Mouse (Mus musculus): ENCODE measurements around the gene Bst1. TPM values are rescaled to one million over a fixed set of nuclear protein-coding genes. Genes with fewer than 3 reads are reported as not detected.

Gene Bst1
- polyA plus RNA-seq, 1 experiment from 2014 or later = 3.1 TPM

- no peaks in the 10 kb centered on the region for H3K9me3 ChIP-seq (ENCODE audit: low read length)
- no peaks in the 10 kb centered on the region for H3K36me3 ChIP-seq (replicated peaks; ENCODE audit: insufficient read depth, low read length)
- ATAC-seq = peak; percentile 96
- H3K27ac ChIP-seq (ENCODE audit: low read depth) = no peak overlapping the region
- no peak for TF ChIP-seq CTCF (IDR thresholded peaks at IDR 0.05; ENCODE audit: low read depth)
- TF ChIP-seq EP300 (IDR thresholded peaks at IDR 0.05; ENCODE audit: low read depth) = no peak
- peak; percentile 85 for DNase-seq
- H3K4me3 ChIP-seq (ENCODE audit: low read depth, low read length) = peak overlapping the region; percentile 46
- peak overlapping the region; percentile 77 for H3K4me2 ChIP-seq (ENCODE audit: low read depth, low read length)
- 5% methylated on average over 48 of the region's 48 CpGs for WGBS (ENCODE audit: insufficient replicate concordance)
- peak overlapping the region; percentile 59 for H3K9ac ChIP-seq (replicated peaks)
- H3K4me1 ChIP-seq (ENCODE audit: insufficient read depth) = peaks cover 10% of the 10 kb centered on the region; the same call in 1 of the 2 replicates
- no peaks in the 10 kb centered on the region for H3K27me3 ChIP-seq (ENCODE audit: insufficient read depth, low read length)
Observed at GRCm38 (mm10) chr5:43807744-43808696, 10.7 kb upstream of the Bst1 start.

DNA sequence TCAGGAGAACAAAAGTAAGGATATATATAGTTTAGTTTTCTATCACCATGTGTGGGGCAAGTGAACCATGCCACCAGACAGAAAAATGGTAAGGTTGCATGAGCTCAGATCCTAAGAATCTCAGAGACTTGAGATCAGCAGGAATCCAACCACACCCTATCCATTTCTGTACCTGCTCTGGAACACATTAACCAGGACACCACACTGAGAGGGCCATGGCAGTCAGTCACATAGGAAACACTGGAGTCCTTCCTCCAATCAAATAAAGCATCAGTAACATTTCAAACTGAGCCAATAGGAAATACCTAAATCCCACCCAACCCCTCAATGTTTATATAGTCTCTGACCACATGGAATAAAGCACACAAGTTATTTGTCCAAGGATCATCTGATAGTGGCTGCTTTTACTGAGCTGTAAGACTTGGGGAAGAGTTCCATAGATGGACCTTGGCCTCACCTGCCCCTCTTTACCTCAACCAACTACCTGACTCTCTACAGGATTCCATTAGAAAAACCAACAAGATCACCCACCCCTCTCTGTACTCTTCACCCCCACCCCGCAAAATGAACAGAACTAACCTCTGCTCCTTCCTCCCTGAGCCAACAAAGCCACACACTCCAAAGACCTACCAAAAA, 8.1 kb upstream of the Bst1 start:
- Histone ChIP-seq H3K4me1 (ENCODE audit: insufficient read depth) (peaks cover 10% of the 10 kb centered on the region; the same call in 1 of the 2 replicates), H3K4me3 (ENCODE audit: low read depth, low read length) (no peak overlapping the region), H3K27ac (ENCODE audit: low read depth) (no peak overlapping the region), H3K4me2 (ENCODE audit: low read depth, low read length) (no peak overlapping the region), H3K9me3 (ENCODE audit: low read length) (no peaks in the 10 kb centered on the region), H3K36me3 (replicated peaks; ENCODE audit: insufficient read depth, low read length) (no peaks in the 10 kb centered on the region), H3K27me3 (ENCODE audit: insufficient read depth, low read length) (no peaks in the 10 kb centered on the region), H3K9ac (replicated peaks) (no peak overlapping the region)
- WGBS (ENCODE audit: insufficient replicate concordance) = 61% methylated on average over 1 of the region's 1 CpGs
- no peak for ATAC-seq
- no peak for DNase-seq
- no peak for TF ChIP-seq EP300 (IDR thresholded peaks at IDR 0.05; ENCODE audit: low read depth)

DNA sequence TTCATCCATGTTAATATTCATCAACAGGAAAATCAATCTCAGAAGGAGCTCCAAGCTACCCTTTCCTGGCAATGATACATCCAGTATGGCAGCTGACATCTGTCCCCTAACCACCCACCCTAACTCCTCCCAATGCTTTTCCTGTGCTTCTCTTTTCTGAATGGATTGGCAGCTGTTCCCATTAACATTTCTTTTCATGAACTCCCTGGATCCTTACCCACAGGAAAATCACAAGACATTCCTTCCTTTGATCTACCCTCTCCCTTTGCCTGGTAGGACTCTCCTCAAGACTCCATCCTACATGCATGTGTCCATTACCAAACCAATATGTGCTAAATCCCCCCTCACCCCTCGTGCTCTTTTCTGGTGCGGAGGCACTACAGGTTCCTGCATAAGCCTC, 4.1 kb upstream of the Bst1 start:
- Histone ChIP-seq H3K9ac (replicated peaks) (no peak overlapping the region), H3K27me3 (ENCODE audit: insufficient read depth, low read length) (no peaks in the 10 kb centered on the region), H3K4me2 (ENCODE audit: low read depth, low read length) (no peak overlapping the region), H3K4me3 (ENCODE audit: low read depth, low read length) (no peak overlapping the region), H3K27ac (ENCODE audit: low read depth) (no peak overlapping the region), H3K9me3 (ENCODE audit: low read length) (no peaks in the 10 kb centered on the region), H3K36me3 (replicated peaks; ENCODE audit: insufficient read depth, low read length) (no peaks in the 10 kb centered on the region), H3K4me1 (ENCODE audit: insufficient read depth) (peaks cover 5% of the 10 kb centered on the region; the same call in 1 of the 2 replicates)
- no peak for TF ChIP-seq EP300 (IDR thresholded peaks at IDR 0.05; ENCODE audit: low read depth)
- no peak for TF ChIP-seq CTCF (IDR thresholded peaks at IDR 0.05; ENCODE audit: low read depth)
- WGBS (ENCODE audit: insufficient replicate concordance) = 74% methylated on average over 2 of the region's 2 CpGs
- no peak for DNase-seq
- ATAC-seq = no peak

GRCm38 (mm10) chr5:43815769-43816168, 2.9 kb upstream of the Bst1 start:
- DNase-seq (no peak), ATAC-seq (no peak)
- Histone ChIP-seq H3K4me2 (ENCODE audit: low read depth, low read length) (no peak overlapping the region), H3K4me3 (ENCODE audit: low read depth, low read length) (no peak overlapping the region), H3K9ac (replicated peaks) (no peak overlapping the region), H3K4me1 (ENCODE audit: insufficient read depth) (peaks cover 5% of the 10 kb centered on the region; the same call in 1 of the 2 replicates), H3K27me3 (ENCODE audit: insufficient read depth, low read length) (no peaks in the 10 kb centered on the region), H3K36me3 (replicated peaks; ENCODE audit: insufficient read depth, low read length) (no peaks in the 10 kb centered on the region), H3K9me3 (ENCODE audit: low read length) (no peaks in the 10 kb centered on the region), H3K27ac (ENCODE audit: low read depth) (no peak overlapping the region)
- TF ChIP-seq EP300 (IDR thresholded peaks at IDR 0.05; ENCODE audit: low read depth) (no peak), CTCF (IDR thresholded peaks at IDR 0.05; ENCODE audit: low read depth) (no peak)
- WGBS (ENCODE audit: insufficient replicate concordance) = 43% methylated on average over 1 of the region's 1 CpGs

- DNase-seq = no peak
- Histone ChIP-seq H3K27ac (ENCODE audit: low read depth) (no peak overlapping the region), H3K4me1 (ENCODE audit: insufficient read depth) (no peaks in the 10 kb centered on the region), H3K9ac (replicated peaks) (no peak overlapping the region), H3K4me2 (ENCODE audit: low read depth, low read length) (no peak overlapping the region), H3K27me3 (ENCODE audit: insufficient read depth, low read length) (no peaks in the 10 kb centered on the region), H3K4me3 (ENCODE audit: low read depth, low read length) (no peak overlapping the region), H3K36me3 (replicated peaks; ENCODE audit: insufficient read depth, low read length) (no peaks in the 10 kb centered on the region), H3K9me3 (ENCODE audit: low read length) (no peaks in the 10 kb centered on the region)
- 63% methylated on average over 11 of the region's 11 CpGs for WGBS (ENCODE audit: insufficient replicate concordance)
- TF ChIP-seq EP300 (IDR thresholded peaks at IDR 0.05; ENCODE audit: low read depth) = no peak
- no peak for ATAC-seq
Observed at GRCm38 (mm10) chr5:43820785-43821184, 2.1 kb downstream of the Bst1 start.

GRCm38 (mm10) chr5:43821538-43821937, 2.9 kb downstream of the Bst1 start, which contains the start of gene Fbxl5:
TSS of gene Fbxl5 (minus strand) at chr5:43821638.
- Histone ChIP-seq H3K4me3 (ENCODE audit: low read depth, low read length) (no peak within 1 kb of the TSS), H3K9ac (replicated peaks) (no peak within 1 kb of the TSS), H3K4me1 (ENCODE audit: insufficient read depth) (no peaks in the 10 kb centered on the region), H3K36me3 (replicated peaks; ENCODE audit: insufficient read depth, low read length) (no peaks in the 10 kb centered on the region), H3K9me3 (ENCODE audit: low read length) (no peaks in the 10 kb centered on the region), H3K27me3 (ENCODE audit: insufficient read depth, low read length) (no peaks in the 10 kb centered on the region), H3K27ac (ENCODE audit: low read depth) (no peak within 1 kb of the TSS), H3K4me2 (ENCODE audit: low read depth, low read length) (no peak within 1 kb of the TSS)
- DNase-seq = no peak
- ATAC-seq = no peak
- TF ChIP-seq CTCF (IDR thresholded peaks at IDR 0.05; ENCODE audit: low read depth) (no peak), EP300 (IDR thresholded peaks at IDR 0.05; ENCODE audit: low read depth) (no peak)
- 83% methylated on average over 19 of the region's 19 CpGs for WGBS (ENCODE audit: insufficient replicate concordance)

Data from liver, postnatal 0 days (tissue).